Mouse (Mus musculus): ENCODE results near the gene Nos1ap.

The Nos1ap gene

GRCm38 (mm10) chr1:170502491-170503276 lies 87.0 kb downstream of the Nos1ap start:
- DNase-seq (ENCODE audit: extremely low read depth, low read depth): no peak

GRCm38 (mm10) chr1:170501970-170502369 lies 87.7 kb downstream of the Nos1ap start:
- DNase-seq (ENCODE audit: extremely low read depth, low read depth): no peak

- no peak for DNase-seq (ENCODE audit: extremely low read depth, low read depth)
Observed at GRCm38 (mm10) chr1:170501556-170501955, 88.1 kb downstream of the Nos1ap start.

- DNase-seq (ENCODE audit: extremely low read depth, low read depth): no peak
Observed at GRCm38 (mm10) chr1:170499891-170500290, 89.8 kb downstream of the Nos1ap start.

GRCm38 (mm10) chr1:170499466-170499865 lies 90.2 kb downstream of the Nos1ap start:
- no peak for DNase-seq (ENCODE audit: extremely low read depth, low read depth)

GRCm38 (mm10) chr1:170498645-170499044 lies 91.0 kb downstream of the Nos1ap start:
- DNase-seq (ENCODE audit: extremely low read depth, low read depth): no peak

GRCm38 (mm10) chr1:170496221-170496620 lies 93.4 kb downstream of the Nos1ap start:
- no peak for DNase-seq (ENCODE audit: extremely low read depth, low read depth)

- DNase-seq (ENCODE audit: extremely low read depth, low read depth): no peak
Observed at GRCm38 (mm10) chr1:170495538-170496183, 94.0 kb downstream of the Nos1ap start.

GRCm38 (mm10) chr1:170492527-170492926 lies 97.1 kb downstream of the Nos1ap start:
- DNase-seq (ENCODE audit: extremely low read depth, low read depth): no peak

- DNase-seq (ENCODE audit: extremely low read depth, low read depth): no peak
Observed at GRCm38 (mm10) chr1:170492027-170492426, 97.6 kb downstream of the Nos1ap start.

- DNase-seq (ENCODE audit: extremely low read depth, low read depth): no peak
Observed at GRCm38 (mm10) chr1:170489936-170490335, 99.7 kb downstream of the Nos1ap start.

- no peak for DNase-seq (ENCODE audit: extremely low read depth, low read depth)
Observed at GRCm38 (mm10) chr1:170489450-170489849, 100.2 kb downstream of the Nos1ap start.

GRCm38 (mm10) chr1:170485119-170485518 lies 104.5 kb downstream of the Nos1ap start:
- no peak for DNase-seq (ENCODE audit: extremely low read depth, low read depth)

- DNase-seq (ENCODE audit: extremely low read depth, low read depth): no peak
Observed at GRCm38 (mm10) chr1:170482236-170482905, 107.3 kb downstream of the Nos1ap start.

GRCm38 (mm10) chr1:170481093-170481492 lies 108.6 kb downstream of the Nos1ap start:
- DNase-seq (ENCODE audit: extremely low read depth, low read depth): no peak

- no peak for DNase-seq (ENCODE audit: extremely low read depth, low read depth)
Observed at GRCm38 (mm10) chr1:170479458-170479798, 110.2 kb downstream of the Nos1ap start.

- DNase-seq (ENCODE audit: extremely low read depth, low read depth): no peak
Observed at GRCm38 (mm10) chr1:170478791-170479457, 110.7 kb downstream of the Nos1ap start.

GRCm38 (mm10) chr1:170477636-170478600 lies 111.7 kb downstream of the Nos1ap start:
- no peak for DNase-seq (ENCODE audit: extremely low read depth, low read depth)

- no peak for DNase-seq (ENCODE audit: extremely low read depth, low read depth)
Observed at GRCm38 (mm10) chr1:170473460-170473859, 116.2 kb downstream of the Nos1ap start.

- DNase-seq (ENCODE audit: extremely low read depth, low read depth): no peak
Observed at GRCm38 (mm10) chr1:170472861-170473260, 116.8 kb downstream of the Nos1ap start.

All from MEL-GATA-1-ER (cell line).